Mouse (Mus musculus) left cerebral cortex, adult 8-10 months (tissue): ENCODE data around the gene Lpar3. TPM values are rescaled to one million over a fixed set of nuclear protein-coding genes. Genes with fewer than 3 reads are reported as not detected.

Experiments used
- DNase-seq, 2 experiments: peaks; one replicate each; pipeline ENCODE4 v3.0.0; 2022; ENCODE audit warnings: low spot score in 2 of 2
- total RNA-seq, 4 experiments: library from RNA; stranded (reverse); gene quantifications; 2 replicates each; pipeline ENCODE4 v1.2.4; 2022

The Lpar3 gene
- total RNA-seq, 4 experiments from 2014 or later: 0.24 to 0.60 (median 0.34) TPM

DNA sequence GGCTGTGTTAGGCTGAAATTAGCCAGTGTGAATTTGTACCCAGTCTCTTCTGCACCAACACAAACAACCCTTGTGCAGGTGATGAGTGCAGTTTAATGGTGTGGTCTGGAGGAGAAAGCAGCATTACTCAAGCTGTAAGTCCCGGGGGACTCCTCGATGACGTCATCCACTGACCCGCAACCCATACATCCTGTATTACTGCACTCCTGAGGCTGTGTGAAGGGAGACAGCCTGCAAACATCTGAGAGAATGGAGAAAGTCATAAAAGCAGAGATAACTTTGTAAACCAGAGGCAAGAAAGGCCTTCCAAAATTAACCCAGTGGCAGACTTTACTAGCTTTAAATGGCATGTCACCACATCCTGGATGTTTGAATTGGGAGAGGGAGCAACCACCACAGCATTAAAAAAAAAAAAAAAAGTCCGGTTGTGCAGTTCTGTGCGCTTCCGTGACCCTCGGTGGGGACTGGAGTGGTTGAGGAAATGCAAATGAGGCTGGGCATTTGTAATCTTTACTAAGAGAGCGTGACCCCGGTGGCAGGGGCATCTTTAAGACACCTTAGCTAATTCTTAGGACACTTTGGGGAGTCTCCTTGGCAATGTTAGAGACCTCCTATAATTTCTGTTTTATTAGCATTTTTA, 36.8 kb downstream of the Lpar3 start:
- DNase-seq: no peak

DNA sequence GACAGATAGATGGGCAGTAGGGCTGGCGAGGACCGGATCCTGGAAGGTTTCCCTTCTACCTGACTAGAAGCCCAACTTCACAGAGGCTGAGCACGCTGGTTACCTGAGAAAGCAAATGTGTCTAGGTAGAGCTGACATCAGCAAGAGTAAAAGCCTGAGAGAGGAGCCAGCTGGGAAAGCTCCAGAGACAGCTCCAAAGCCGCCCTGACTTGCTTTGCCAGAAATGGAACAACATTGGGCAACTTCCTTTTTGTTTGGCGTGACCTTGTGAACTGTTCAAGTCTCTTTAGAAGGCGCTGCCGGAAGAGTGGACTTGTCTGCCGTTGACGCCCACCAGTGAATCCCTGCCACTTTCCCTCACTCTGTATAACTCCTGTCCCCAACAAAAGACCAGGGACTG, 39.4 kb downstream of the Lpar3 start:
- no peak for DNase-seq

DNA sequence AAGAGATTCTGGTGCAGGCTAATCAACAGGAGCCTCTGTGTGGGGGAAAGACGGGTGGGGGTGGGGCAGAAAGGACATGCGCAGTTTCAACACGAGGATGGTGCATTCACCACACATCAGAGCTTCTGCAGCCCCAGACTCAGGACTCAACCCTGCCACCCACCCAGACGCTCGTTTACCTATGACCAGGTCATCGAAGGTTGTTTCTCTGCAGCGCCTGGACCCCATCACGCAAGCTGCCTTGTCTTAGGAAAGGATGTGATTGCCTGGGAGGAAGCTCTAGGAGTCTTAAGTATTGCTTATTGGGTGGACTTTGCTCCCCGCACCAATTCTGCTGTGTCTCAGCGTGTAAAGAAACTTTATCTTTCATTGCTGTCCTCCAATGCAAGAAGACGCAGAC, 40.1 kb downstream of the Lpar3 start:
- DNase-seq: no peak

DNA sequence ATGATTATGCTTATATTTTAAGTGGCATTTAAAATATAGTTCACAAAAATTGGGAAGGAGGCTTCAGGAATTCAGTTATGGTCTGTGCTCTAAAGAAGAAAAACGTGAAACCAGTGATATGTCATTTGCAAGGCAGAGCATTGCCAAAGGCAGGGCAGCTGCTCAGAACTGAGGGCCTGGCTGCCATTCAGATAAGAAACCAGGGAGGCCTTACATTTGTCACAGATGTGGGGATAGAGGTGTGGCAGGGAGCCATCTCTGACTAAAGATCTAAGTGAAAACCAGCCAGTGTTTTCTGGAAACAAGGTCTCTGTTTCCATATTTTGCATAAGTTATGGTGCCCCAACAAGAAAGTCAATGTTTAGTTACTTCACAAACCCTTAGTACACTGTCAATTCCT, 41.8 kb downstream of the Lpar3 start:
- no peak for DNase-seq

DNA sequence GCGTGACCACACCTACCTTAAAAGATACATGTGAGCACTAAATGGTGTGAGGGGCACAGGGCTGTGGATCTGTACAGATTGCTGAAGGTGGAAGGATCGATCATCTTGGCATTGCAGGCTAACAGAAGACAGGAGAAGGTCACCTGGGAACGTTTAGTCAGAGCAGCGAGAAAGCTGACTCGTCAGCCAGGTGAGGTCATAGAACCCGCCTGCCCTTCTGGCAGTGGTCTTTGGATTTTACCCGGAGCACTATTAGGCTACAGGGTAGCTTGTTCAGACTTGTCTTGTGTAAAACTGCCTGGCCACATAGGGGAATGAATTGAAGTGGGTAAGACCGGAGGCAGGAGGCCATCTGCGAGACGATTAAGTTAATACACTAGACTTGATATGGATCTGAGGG, 43.4 kb downstream of the Lpar3 start:
- no peak for DNase-seq

DNA sequence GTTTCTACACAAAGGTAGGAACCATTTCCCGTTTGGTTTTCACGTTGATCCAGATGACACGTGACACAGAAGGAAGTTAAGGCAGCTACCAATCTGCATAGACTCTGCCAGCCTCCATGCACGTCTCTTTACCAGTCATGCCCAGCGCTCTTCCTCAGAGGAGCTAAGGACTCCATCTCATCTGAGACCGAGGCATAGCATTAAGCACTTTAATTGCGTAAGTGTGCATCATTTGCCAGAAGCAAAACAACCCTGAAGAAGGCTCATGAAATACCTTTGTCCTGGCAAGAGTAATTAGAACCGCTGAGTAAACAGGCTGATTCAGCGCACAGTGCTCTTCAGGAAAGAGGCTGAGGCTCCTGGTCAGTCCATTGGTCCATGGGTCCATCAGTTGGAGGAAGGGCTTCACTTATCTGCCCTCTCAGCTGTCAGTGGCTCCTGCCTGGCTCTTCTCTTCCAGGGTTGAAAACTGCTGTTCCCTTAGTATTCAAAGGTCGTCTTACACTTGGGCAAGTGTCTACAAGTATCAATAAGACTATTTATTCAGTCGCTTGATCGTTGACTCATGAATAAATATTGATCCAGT, 44.9 kb downstream of the Lpar3 start:
- DNase-seq: no peak

DNA sequence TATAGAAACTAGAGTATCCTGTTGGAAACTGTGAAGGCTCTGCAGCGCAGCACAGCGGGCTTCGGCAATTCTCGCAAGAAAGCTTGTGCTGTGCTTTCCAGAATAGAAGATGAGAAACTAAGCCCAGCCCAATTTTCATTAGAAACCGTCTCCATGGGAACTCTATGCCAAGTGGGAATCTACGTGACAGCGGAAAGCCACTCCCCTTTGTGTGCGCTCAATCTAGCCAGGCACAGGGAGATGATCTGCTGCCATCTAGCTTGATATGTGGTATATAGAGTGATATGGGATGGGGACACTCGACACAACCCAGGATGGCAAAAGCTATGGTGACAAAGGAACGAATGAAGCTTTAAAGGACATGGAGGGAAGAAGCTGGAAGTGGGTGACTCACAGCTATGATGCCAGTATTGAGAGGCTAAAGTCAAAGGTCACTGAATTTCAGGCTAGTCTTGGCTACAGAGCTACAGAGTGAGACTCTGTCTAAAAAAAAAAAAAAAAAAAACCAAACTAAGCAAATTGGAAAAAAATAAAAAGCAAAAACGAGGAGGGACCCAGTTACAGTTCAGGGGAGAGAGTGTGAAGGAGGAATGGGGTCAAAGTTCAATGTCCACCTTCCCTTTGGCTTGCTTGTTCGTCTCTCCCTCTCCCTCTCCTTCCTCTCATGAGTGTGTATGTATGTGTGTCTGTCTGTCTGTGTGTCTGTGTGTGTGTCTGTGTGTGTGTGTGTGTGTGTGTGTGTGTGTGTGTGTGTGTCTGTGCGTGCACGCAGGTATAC, 47.5 kb downstream of the Lpar3 start:
- DNase-seq: peak in 1 of 2 experiments; percentile 27

DNA sequence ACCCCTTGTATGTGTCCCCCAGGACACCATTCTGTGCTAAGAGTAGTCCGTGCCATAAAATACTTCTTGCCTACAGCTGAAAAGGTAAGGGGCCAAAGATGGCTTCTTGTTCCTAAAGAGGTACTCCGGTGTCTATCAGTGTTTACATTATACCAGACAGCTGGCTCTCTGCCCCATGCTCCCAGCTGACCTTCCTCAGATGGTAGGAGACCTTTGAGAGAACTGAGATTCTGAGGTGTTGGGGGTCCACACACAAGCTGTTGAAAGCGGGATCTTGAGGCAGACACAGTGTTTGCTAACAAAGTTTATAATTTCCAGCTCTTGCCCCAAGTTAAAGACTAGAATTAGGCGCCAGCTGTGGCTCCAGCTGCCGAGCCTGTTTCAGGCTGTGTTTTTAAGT, 53.7 kb downstream of the Lpar3 start:
- no peak for DNase-seq

DNA sequence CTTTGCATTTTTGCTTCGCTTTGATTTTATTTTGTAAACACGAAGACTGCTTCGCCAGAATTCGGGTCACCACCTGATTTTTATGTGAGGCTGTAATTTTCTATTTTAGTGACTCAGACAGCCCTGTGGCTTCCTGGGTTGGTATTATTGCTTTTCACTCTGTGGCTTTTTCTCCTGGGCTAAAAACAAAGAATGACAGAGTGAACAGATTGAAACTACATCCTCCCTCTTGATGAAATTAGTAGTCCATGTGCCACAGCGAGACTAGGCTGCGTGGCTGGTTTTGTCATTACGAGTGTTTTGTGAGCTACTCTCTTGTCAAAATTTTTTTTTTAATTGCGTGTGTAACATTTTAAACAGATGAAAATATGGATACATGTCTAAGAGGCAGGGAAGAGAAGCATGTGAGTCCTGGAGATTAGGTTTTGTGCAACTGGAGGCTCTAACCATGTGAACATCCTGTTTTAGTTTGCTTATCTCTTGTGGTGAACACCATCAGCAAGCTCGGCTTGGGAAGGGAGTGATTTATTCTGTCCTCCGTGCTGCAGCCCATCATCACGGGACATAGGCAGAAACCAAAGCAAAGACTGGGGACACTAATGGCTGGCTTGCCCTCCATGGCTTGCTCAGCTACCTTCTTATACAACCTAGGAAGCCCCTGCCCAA, 54.7 kb downstream of the Lpar3 start:
- DNase-seq: no peak

DNA sequence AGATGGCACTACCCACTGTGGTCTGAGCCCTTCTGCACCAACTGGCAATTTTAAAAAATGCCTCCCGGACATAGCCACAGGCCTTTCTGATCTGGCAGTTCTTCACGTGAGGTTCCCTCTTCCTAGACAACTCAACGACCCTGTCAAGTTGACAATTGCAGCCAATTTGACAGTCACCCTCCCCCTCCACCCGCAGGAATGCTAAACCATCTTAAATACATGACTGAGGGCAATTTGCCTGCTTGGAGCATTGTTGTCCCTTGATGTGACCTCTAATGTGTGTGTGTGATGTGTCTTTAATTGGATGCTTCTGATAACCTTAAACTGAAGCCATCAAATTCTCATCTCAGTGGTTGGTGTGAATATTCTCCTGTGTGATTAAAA, 55.3 kb downstream of the Lpar3 start:
- DNase-seq: no peak

DNA sequence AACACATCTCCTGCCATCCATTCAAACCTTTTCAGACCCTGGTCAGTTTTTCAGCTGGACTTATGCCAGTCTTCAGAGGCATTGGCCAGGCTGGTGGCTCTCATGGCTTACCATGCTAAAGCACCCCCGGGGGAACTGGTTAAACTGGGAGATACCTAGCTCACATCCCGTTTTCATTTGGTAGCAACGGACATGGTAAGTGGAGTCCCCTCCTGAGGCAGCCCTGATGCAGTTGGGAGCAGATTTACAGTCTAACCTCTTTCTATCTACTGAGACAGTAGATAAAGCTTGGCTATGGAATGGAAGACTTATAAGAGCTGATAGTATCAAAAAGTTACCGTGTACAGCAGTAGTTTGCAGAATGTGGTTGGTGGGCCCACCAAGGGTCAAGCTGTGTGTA, 56.2 kb downstream of the Lpar3 start:
- DNase-seq: no peak

DNA sequence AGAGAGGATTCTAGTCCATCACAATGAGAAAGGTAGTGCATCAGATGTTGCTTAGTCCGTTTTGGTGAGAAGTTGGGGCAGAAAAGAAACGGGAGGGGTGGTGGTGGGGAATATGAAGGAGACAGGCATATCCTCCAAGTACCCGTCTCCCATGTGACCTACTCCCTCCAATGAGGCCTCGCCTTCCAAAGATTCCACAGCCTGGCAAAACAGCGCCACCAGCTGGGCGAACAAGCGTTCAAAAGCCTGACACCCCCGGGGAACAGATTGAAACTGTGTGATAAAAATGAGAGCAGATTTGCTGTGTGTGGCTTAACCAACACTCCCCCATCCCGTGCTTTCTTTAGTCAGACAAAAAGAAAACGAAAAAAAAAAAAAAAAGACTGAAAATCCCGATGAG, 56.7 kb downstream of the Lpar3 start:
- no peak for DNase-seq

DNA sequence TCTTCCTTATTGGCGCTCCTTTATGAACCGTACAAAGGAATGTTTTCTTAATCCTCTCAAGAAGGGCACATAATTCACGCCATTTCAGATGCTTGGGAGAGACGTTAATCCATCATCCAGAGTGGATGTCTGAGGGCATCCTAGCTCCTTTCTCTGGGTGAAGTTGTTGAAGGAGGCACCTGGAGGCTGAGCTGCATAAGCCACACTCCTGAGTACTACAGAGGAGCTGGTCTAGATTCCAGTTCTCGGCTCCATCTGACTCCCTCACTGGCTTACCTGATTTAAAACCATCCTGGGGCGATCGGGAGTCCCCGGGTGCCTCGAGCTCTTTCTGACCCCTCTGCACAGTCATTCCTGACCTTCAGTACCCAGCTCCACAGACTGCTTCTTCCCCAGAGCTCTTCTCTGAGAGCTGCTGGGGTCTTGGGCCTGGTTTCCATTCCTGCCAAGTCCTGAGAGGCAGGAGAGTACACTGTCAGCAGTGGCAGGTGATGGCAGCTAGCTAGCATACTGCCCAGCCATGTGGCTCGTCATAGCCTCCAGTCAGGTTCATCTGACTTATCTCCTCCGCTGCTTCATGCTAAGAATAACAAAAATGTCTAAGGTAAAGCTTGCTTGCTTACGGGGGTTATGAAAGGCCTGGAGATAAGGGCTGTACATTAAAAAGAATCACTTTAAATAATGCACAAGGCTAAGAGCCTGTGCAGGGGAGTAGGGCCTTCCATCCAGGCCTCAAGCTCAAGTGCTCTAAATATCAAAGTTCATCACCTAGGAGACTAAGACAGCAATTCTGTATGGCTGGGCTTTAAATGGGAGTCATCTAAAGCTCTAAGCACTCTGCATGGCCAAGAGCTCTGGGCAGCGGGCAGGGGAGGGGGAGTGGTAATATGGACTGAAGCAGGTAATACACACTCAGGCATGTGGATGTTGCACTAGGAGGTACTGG, 57.7 kb downstream of the Lpar3 start:
- no peak for DNase-seq

DNA sequence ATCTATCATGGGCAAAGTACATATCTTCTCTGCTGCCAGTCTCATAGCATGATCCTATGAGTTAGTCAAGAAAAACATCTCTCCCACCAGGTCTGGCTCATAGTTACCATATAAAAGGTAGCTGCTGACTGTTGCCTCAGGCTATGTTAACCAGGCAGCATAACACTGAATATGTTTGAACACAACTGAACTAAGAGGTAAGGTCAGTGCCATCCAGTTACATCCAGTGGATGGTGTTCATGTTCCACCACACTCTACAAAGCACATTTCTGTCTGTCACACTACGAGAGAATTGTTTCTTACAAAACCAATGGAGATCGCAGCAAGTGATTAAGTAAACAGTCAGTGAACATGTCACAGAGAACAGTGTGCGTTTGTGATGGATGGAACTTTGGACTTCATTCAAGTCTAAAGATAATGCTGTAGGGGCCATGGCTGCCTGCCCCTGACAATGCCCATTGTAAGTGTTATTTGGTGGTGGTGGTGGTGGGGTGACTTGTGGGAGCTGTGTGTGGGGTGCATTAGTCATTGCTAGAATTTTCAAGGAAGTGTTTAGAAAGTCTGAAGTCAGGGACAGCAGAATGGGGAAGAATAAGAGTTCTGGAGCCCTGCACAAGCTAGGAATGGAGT, 63.1 kb downstream of the Lpar3 start:
- DNase-seq: no peak

DNA sequence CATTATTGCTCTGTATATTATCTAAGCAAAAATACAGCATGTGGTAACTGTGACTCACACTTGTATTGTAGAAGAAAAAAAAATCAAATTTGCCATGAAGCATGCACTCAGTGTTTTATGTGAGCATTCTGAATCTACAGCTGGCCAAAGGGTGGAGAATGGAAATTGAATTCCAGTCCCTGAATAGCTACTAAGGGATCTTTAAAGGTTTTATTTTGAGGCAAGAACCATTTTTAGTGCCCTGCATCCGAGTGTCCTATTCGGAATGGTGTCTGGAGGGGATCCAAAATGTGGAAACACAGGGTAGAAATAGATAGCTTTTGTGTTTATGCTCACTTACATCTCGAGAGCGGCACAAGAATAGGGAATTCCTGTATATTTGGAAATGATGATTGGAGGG, 65.4 kb downstream of the Lpar3 start:
- DNase-seq: no peak

DNA sequence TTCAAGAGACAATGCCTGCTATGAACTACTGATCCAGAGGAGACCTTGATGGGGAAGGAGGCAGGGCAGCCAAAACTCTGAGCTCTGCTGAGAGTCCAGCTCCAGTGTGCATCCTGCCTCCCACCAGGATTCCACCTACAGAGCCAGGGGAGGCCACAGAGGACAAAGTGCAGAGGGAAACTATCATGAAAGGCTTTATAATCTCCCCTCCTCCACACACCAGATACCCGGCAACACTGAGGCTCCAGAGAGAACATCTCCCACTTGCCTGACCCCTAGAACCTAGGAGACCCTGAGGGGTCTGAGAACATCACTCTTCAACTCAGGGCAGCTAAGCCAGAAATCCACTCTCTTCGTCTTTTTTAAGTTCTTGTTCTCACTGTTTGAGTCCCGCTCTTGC, 71.2 kb downstream of the Lpar3 start:
- DNase-seq: no peak

DNA sequence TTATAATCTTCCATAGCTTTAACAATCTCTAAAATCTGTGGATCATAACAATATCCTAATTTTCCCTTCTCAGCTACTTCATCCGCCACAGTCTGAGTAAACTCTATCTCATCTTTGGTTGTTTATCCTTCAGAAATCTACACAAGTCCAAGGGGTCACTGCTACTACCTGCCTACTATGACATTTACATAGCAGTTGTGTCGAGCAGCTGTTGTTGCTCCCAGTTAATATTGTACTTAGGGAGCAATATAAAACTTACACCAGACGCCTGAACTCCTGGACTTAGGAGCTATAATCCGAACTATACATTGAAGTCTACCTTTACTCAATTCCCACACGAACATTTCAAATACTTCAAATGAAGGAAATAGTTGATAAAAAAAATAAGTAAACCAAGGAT, 71.8 kb downstream of the Lpar3 start:
- DNase-seq: no peak

DNA sequence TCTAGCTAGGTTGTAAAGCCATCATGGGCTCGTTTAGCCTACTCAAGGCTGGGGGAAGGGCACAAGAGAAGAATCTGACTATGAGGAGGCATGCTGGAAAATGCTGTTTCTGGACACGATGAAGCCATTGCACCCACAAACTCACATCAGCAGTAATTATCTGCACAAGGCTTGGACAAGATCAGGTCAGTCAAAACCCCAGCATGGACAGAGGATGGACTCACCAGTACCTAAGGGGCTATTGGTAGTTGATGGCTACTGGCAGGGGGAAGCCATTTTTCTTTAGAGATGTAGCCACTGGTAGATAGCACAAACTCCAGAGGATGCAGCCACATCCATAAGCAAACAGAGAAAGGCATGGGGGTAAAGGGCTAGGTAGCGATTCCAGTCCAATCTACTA, 81.7 kb downstream of the Lpar3 start:
- DNase-seq: no peak

DNA sequence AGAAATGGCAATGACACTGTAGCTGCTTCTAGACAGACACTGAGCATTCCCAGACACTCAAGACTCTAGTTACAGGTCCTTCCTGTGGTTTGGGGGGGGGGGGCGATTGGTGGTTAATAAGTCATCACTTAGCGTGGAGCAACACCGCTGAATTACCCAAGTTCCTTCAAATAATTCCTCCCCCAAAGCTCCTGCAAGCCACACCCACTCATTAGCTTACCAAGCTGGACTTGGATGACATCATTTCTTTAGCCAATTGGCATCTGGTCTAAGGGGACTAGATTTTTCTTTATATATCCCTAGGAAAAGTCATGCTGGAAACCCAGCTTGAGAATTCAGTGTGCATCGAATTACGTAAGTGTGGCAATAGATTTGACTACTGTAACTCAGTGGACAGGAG, 82.4 kb downstream of the Lpar3 start:
- DNase-seq: no peak

DNA sequence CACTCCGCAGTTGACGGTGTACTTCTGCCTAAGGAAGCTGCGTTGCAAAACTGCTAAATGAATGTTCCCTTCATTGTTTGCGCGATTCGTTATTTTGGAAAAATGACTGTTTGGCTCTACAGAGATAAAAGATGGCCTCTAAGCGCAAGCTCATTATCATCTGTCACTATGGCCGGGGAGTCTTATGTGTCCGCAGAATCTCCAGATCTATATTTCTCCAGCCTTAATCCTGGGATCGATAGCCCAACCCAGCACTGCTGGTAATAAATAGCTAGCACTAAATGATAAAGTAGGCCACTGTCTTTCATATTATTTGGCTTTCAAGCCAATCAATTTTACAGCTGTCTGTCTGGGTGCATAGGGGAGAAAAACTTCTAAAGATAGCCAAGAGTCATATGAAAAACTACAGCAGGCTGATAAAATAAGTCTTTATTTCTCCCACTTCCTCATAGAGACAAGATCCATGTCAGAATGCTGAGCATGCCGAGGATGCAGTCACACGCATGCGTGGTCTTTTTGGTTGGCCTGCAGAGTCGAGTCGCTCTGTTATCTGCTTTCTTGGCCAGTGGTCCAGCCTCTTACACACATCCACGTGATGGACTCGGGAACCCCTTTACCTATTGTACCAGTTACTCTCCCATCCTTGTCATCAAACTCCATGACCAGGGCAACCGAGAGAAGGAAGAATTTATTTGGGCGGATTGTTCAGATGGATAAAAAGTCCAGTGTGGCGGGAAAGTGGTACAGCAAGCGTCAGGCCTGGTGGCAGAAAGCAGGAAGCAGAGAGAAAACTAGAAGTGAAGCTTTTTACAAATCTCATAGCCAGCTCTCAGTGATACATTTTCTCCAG, 84.0 kb downstream of the Lpar3 start:
- DNase-seq: no peak
